Mouse (Mus musculus) MEL (cell line): ENCODE data around the gene Btbd11.

ENCODE experiments used
- CTCF ChIP-seq, 3 experiments: IDR thresholded peaks in 2 of 3; conservative IDR thresholded peaks in 1 of 3; 2 replicates each; pipeline ENCODE4 v1.5.1; 2011 to 2012; ENCODE audit warnings: low read length in 3 of 3, low read depth in 2 of 3, mild to moderate bottlenecking in 2 of 3, improper control_type of control experiment in 1 of 3, inconsistent platforms in 1 of 3, mixed read lengths in 1 of 3, moderate library complexity in 1 of 3; ENCODE audit not compliant: control insufficient read depth in 1 of 3, insufficient read depth in 1 of 3, poor library complexity in 1 of 3, severe bottlenecking in 1 of 3
- MYC ChIP-seq: IDR thresholded peaks from 2 replicates; pipeline ENCODE4 v1.6.1; 2011; ENCODE audit warnings: low read depth, mild to moderate bottlenecking, low read length, improper control_type of control experiment, moderate library complexity

DNA sequence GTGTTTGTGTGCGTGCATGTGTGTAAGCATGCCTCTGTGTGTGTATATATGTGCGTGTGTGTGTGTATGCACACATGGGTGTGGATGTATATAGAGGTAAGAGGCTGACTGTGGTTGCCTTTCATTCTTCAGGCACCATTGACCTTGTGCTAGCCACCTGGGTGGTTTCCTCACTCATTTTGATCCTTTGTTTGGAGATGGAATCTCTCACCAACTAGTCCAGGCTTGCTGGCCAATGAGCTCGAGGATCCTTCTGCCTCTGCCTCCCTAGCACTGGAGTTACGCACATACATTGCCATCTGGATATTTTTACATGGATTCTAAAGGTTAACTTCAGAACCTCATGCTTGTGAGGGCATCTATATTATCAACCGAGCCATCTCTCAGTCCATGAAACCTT, 184.8 kb downstream of the Btbd11 start:
- TF ChIP-seq MYC: no peak
- no peak for TF ChIP-seq CTCF (IDR thresholded peaks at IDR 0.05 in 2 of 3, conservative IDR thresholded peaks at IDR 0.05 in 1 of 3; ENCODE audit: control insufficient read depth in 1 of 3, insufficient read depth in 1 of 3, low read depth in 2 of 3, low read length in 3 of 3, poor library complexity in 1 of 3, severe bottlenecking in 1 of 3)
